ENCODE assay signal across 7 mouse cellular contexts in genomic region chr7:98701771-98702170, GRCm38 (mm10). TPM values are rescaled to one million over a fixed set of nuclear protein-coding genes. Genes with fewer than 3 reads are reported as not detected.
DNase-seq lines count a peak whose midpoint lies in the region; ATAC-seq and TF ChIP-seq lines count a peak whose summit lies in the region.

No protein-coding gene starts in this region.

- no peaks in the 10 kb centered on the region for H3K27me3 ChIP-seq in testis, adult 2 months (ENCODE audit: control insufficient read depth, insufficient read depth, low read length)
- H3K27me3 ChIP-seq in embryonic facial prominence, embryonic 10.5 days (replicated peaks; ENCODE audit: low read depth, poor library complexity, severe bottlenecking): no peaks in the 10 kb centered on the region
- no peaks in the 10 kb centered on the region for H3K27me3 ChIP-seq in intestine, embryonic 14.5 days (replicated peaks; ENCODE audit: control insufficient read depth, insufficient read depth, low read length)
- no peaks in the 10 kb centered on the region for H3K27me3 ChIP-seq in midbrain, embryonic 16.5 days (ENCODE audit: control insufficient read depth, insufficient read depth, low read depth, low read length)

- peak overlapping the region; percentile 79; the same call in 1 of the 2 replicates for H3K4me3 ChIP-seq in testis, adult 2 months (ENCODE audit: control insufficient read depth, low read depth, low read length)
- H3K4me3 ChIP-seq in embryonic facial prominence, embryonic 10.5 days: peak overlapping the region; percentile 86
- H3K4me3 ChIP-seq in intestine, embryonic 14.5 days (ENCODE audit: low read depth, low read length): peak overlapping the region; percentile 97
- peak overlapping the region; percentile 99 for H3K4me3 ChIP-seq in midbrain, embryonic 16.5 days (ENCODE audit: low read depth, low read length)

- peaks cover 2% of the 10 kb centered on the region; the same call in 1 of the 2 replicates for H3K4me1 ChIP-seq in testis, adult 2 months (ENCODE audit: control insufficient read depth, insufficient read depth, low read length)
- peaks cover 28% of the 10 kb centered on the region for H3K4me1 ChIP-seq in embryonic facial prominence, embryonic 10.5 days
- peaks cover 18% of the 10 kb centered on the region for H3K4me1 ChIP-seq in intestine, embryonic 14.5 days (replicated peaks; ENCODE audit: control insufficient read depth, insufficient read depth, low read length)
- H3K4me1 ChIP-seq in midbrain, embryonic 16.5 days (ENCODE audit: control insufficient read depth, insufficient read depth, low read length): peaks cover 25% of the 10 kb centered on the region

- no peak for ATAC-seq in intestine, embryonic 14.5 days (replicated peaks; ENCODE audit: low FRiP score, low TSS enrichment, low read depth)
- ATAC-seq in midbrain, embryonic 16.5 days: no peak

- no peak for TF ChIP-seq POLR2A in testis, adult 2 months (IDR thresholded peaks at IDR 0.05; ENCODE audit: control insufficient read depth, low read depth, low read length)

- no peak for DNase-seq in testis, postnatal 14 days (ENCODE audit: low spot score)
- no peak for DNase-seq in embryonic facial prominence, embryonic 10.5 days (ENCODE audit: low spot score)
- DNase-seq in intestine, embryonic 14.5 days (ENCODE audit: low spot score): peak; percentile 56
- no peak for DNase-seq in gastrocnemius, adult 18-20 months (ENCODE audit: low spot score)
- DNase-seq in right cerebral cortex, adult 2 months (ENCODE audit: low spot score in 2 of 2): no peak

- H3K9me3 ChIP-seq in embryonic facial prominence, embryonic 10.5 days: no peaks in the 10 kb centered on the region
- H3K9me3 ChIP-seq in intestine, embryonic 14.5 days (ENCODE audit: control insufficient read depth, low read length): no peaks in the 10 kb centered on the region
- no peaks in the 10 kb centered on the region for H3K9me3 ChIP-seq in midbrain, embryonic 16.5 days (replicated peaks; ENCODE audit: control insufficient read depth, low read length, poor library complexity, severe bottlenecking)

- H3K9ac ChIP-seq in intestine, embryonic 14.5 days (ENCODE audit: low read length): peak overlapping the region; percentile 96
- H3K9ac ChIP-seq in midbrain, embryonic 16.5 days (ENCODE audit: low read depth, low read length): no peak overlapping the region

- no peak for TF ChIP-seq CTCF in testis, adult 2 months (IDR thresholded peaks at IDR 0.05; ENCODE audit: control insufficient read depth, insufficient read depth, insufficient replicate concordance, low read depth, low read length)

- H3K36me3 ChIP-seq in testis, adult 2 months (ENCODE audit: control insufficient read depth, insufficient read depth, low read length): no peaks in the 10 kb centered on the region
- no peaks in the 10 kb centered on the region for H3K36me3 ChIP-seq in embryonic facial prominence, embryonic 10.5 days (replicated peaks)
- H3K36me3 ChIP-seq in intestine, embryonic 14.5 days (ENCODE audit: control insufficient read depth, insufficient read depth, low read length): no peaks in the 10 kb centered on the region
- H3K36me3 ChIP-seq in midbrain, embryonic 16.5 days (ENCODE audit: control insufficient read depth, insufficient read depth, low read length): no peaks in the 10 kb centered on the region

- 66% methylated on average over 7 of the region's 7 CpGs for WGBS in embryonic facial prominence, embryonic 10.5 days
- 34% methylated on average over 7 of the region's 7 CpGs for WGBS in intestine, embryonic 14.5 days
- 61% methylated on average over 7 of the region's 7 CpGs for WGBS in midbrain, embryonic 16.5 days

- H3K4me2 ChIP-seq in intestine, embryonic 14.5 days (ENCODE audit: low read length): peak overlapping the region; percentile 79
- peak overlapping the region; percentile 75 for H3K4me2 ChIP-seq in midbrain, embryonic 16.5 days (ENCODE audit: low read length)

- no peak overlapping the region for H3K27ac ChIP-seq in testis, adult 2 months (ENCODE audit: control insufficient read depth, insufficient read depth, low read depth, low read length)
- H3K27ac ChIP-seq in embryonic facial prominence, embryonic 10.5 days (replicated peaks): peak overlapping the region; percentile 93
- peak overlapping the region; percentile 77; the same call in 1 of the 2 replicates for H3K27ac ChIP-seq in intestine, embryonic 14.5 days (ENCODE audit: low read depth)
- H3K27ac ChIP-seq in midbrain, embryonic 16.5 days (ENCODE audit: low read length): no peak overlapping the region

RNA-seq across cellular contexts. Expression of gene Thap12, which starts 1.1 kb away (rescaled TPM):
- polyA plus RNA-seq in testis, adult 2 months (2012; rRNA removed): 3.5 and 4.3 TPM in 2 replicates
- polyA plus RNA-seq in embryonic facial prominence, embryonic 10.5 days (2016; fragmentation: Nextera tagmentation; extraction: Ambion mirVana): 56.8 and 57.5 TPM in 2 replicates
- polyA plus RNA-seq in intestine, embryonic 14.5 days (2014; fragmentation: Nextera tagmentation; extraction: Ambion mirVana): 56.5 and 58.8 TPM in 2 replicates
- 43.5 and 47.5 TPM in 2 replicates for polyA plus RNA-seq in midbrain, embryonic 16.5 days (2015; fragmentation: Nextera tagmentation; extraction: Ambion mirVana)
- 100 to 1,000 TPM; 125 to 134 TPM for total RNA-seq in gastrocnemius, adult 18-20 months (2021)

RNA-seq across cellular contexts. Expression of gene Emsy, which starts 45.2 kb away (rescaled TPM):
- 17.6 and 19.3 TPM in 2 replicates for polyA plus RNA-seq in testis, adult 2 months (2012; rRNA removed)
- 46.3 and 47.6 TPM in 2 replicates for polyA plus RNA-seq in embryonic facial prominence, embryonic 10.5 days (2016; fragmentation: Nextera tagmentation; extraction: Ambion mirVana)
- 32.3 and 41.7 TPM in 2 replicates for polyA plus RNA-seq in intestine, embryonic 14.5 days (2014; fragmentation: Nextera tagmentation; extraction: Ambion mirVana)
- 38.8 and 40.0 TPM in 2 replicates for polyA plus RNA-seq in midbrain, embryonic 16.5 days (2015; fragmentation: Nextera tagmentation; extraction: Ambion mirVana)
- 10 to 100 TPM; 14.2 to 18.5 TPM for total RNA-seq in gastrocnemius, adult 18-20 months (2021)

Comparison
In these comparisons a context has a peak if more than half of its experiments do, and no peak if none do; other contexts are left out.
1. H3K27ac ChIP-seq: peak in embryonic facial prominence, embryonic 10.5 days (single experiment) and intestine, embryonic 14.5 days (single experiment); none in testis, adult 2 months (single experiment) and midbrain, embryonic 16.5 days (single experiment).
2. Peak in every context shown above with its lines, with median percentiles within 50 percentile points of each other: H3K4me3 ChIP-seq.